Mouse (Mus musculus) CH12.LX (cell line): Measurements from ENCODE around the gene Maats1.

Source experiments
- CTCF ChIP-seq, 2 experiments: IDR thresholded peaks in 1 of 2; conservative IDR thresholded peaks in 1 of 2; 2 replicates each; pipeline ENCODE4 v1.5.1; 2011 to 2012; ENCODE audit warnings: low read depth in 2 of 2, low read length in 2 of 2, improper control_type of control experiment in 1 of 2, inconsistent platforms in 1 of 2, mild to moderate bottlenecking in 1 of 2, moderate library complexity in 1 of 2
- MYC ChIP-seq: IDR thresholded peaks from 2 replicates; pipeline ENCODE4 v1.6.1; 2011; ENCODE audit warnings: low read depth, mild to moderate bottlenecking, improper control_type of control experiment, low read length
- NRF1 ChIP-seq: IDR thresholded peaks from 2 replicates; pipeline ENCODE4 v1.6.1; 2014; ENCODE audit warnings: low read depth, mild to moderate bottlenecking, inconsistent platforms, low read length, improper control_type of control experiment, moderate library complexity
- POLR2A ChIP-seq: IDR thresholded peaks from 2 replicates; pipeline ENCODE4 v1.6.1; 2011; ENCODE audit warnings: low read depth, mild to moderate bottlenecking, improper control_type of control experiment, low read length
- RAD21 ChIP-seq: IDR thresholded peaks from 2 replicates; pipeline ENCODE4 v1.6.1; 2011; ENCODE audit warnings: low read depth, mild to moderate bottlenecking, low read length, improper control_type of control experiment, moderate library complexity
- SIN3A ChIP-seq: IDR thresholded peaks from 2 replicates; pipeline ENCODE4 v1.6.1; 2012; ENCODE audit warnings: low read length, improper control_type of control experiment, inconsistent platforms
- ZMIZ1 ChIP-seq: IDR thresholded peaks from 2 replicates; pipeline ENCODE4 v1.6.1; 2012; ENCODE audit warnings: low read depth, mild to moderate bottlenecking, inconsistent platforms, low read length, improper control_type of control experiment

- TF ChIP-seq CTCF (conservative IDR thresholded peaks at IDR 0.05 in 1 of 2, IDR thresholded peaks at IDR 0.05 in 1 of 2; ENCODE audit: low read depth in 2 of 2, low read length in 2 of 2) (no peak), ZMIZ1 (no peak), NRF1 (no peak), SIN3A (no peak), RAD21 (no peak), POLR2A (no peak), MYC (no peak)
Measured at GRCm38 (mm10) chr16:38369431-38369830, 27.5 kb upstream of the Maats1 start.
